Mouse (Mus musculus) frontal cortex, adult (tissue): Measurements from ENCODE around the gene Kcnj12.

ENCODE experiments used
- ATAC-seq: cut with Nextera tagmentation; 2 replicates; pipeline ENCODE4 v1.9.2; 2017; ENCODE audit warnings: mild to moderate bottlenecking, moderate library complexity, mixed read lengths; ENCODE audit not compliant: low TSS enrichment

Gene Kcnj12

GRCm38 (mm10) chr11:61109707-61110106 lies 87.3 kb downstream of the Kcnj12 start:
- no peak for ATAC-seq

GRCm38 (mm10) chr11:61110113-61110512 lies 87.7 kb downstream of the Kcnj12 start:
- ATAC-seq: no peak

GRCm38 (mm10) chr11:61110928-61111327 lies 88.6 kb downstream of the Kcnj12 start:
- ATAC-seq: no peak

- ATAC-seq: no peak
These were observed 89.1 kb downstream of the Kcnj12 start for GRCm38 (mm10) chr11:61111472-61111871.

- ATAC-seq: no peak
These were observed 90.1 kb downstream of the Kcnj12 start for GRCm38 (mm10) chr11:61112323-61112995.

GRCm38 (mm10) chr11:61116226-61116625 lies 93.9 kb downstream of the Kcnj12 start:
- no peak for ATAC-seq

GRCm38 (mm10) chr11:61119996-61120583 lies 97.7 kb downstream of the Kcnj12 start:
- no peak for ATAC-seq
